Mouse (Mus musculus): Measurements from ENCODE around the gene Pbx1.

GRCm38 (mm10) chr1:168164945-168165344, 267.1 kb downstream of the Pbx1 start:
- no peak for TF ChIP-seq CTCF (IDR thresholded peaks at IDR 0.05; ENCODE audit: low read depth)
- no peak for TF ChIP-seq EP300 (IDR thresholded peaks at IDR 0.05; ENCODE audit: low read depth)
